Mouse (Mus musculus) lung, embryonic 14.5 days (tissue): ENCODE results near the gene Cntn5. TPM values are rescaled to one million over a fixed set of nuclear protein-coding genes. Genes with fewer than 3 reads are reported as not detected.

ENCODE experiments used
- ATAC-seq: fragments of 200-750 bp; cut with Nextera tagmentation; 2 replicates; pipeline ENCODE4 v1.8.0; 2017; ENCODE audit warnings: mild to moderate bottlenecking, moderate TSS enrichment, moderate library complexity; ENCODE audit not compliant: insufficient read depth
- DNase-seq: peaks from one replicate; pipeline ENCODE4 v3.0.0-alpha.2; 2015
- H3K27ac ChIP-seq: fragments of 300-500 bp; sonication (generic); 2 replicates; pipeline ENCODE4 v1.5.1; 2014; ENCODE audit warnings: low read depth, mild to moderate bottlenecking, moderate library complexity
- H3K27me3 ChIP-seq: fragments of 300-500 bp; sonication (generic); 2 replicates; pipeline ENCODE4 v1.6.1; 2014; ENCODE audit warnings: low read length, control low read depth; ENCODE audit not compliant: insufficient read depth
- H3K36me3 ChIP-seq: fragments of 300-500 bp; sonication (generic); 2 replicates; pipeline ENCODE4 v1.6.1; 2014; ENCODE audit warnings: control low read depth; ENCODE audit not compliant: insufficient read depth
- H3K4me1 ChIP-seq: fragments of 300-500 bp; sonication (generic); 2 replicates; pipeline ENCODE4 v1.6.1; 2014; ENCODE audit warnings: antibody characterized with exemption, control low read depth; ENCODE audit not compliant: insufficient read depth
- H3K4me2 ChIP-seq: fragments of 300-500 bp; sonication (generic); 2 replicates; pipeline ENCODE4 v1.6.1; 2014; ENCODE audit warnings: mild to moderate bottlenecking
- H3K4me3 ChIP-seq: fragments of 300-500 bp; sonication (generic); 2 replicates; pipeline ENCODE4 v1.5.1; 2014; ENCODE audit warnings: low read depth, low read length
- H3K9ac ChIP-seq: fragments of 300-500 bp; sonication (generic); 2 replicates; pipeline ENCODE4 v1.6.1; 2014
- H3K9me3 ChIP-seq: fragments of 300-500 bp; sonication (generic); 2 replicates; pipeline ENCODE4 v1.6.1; 2016; ENCODE audit warnings: low read depth, low read length, control low read depth
- CTCF ChIP-seq: IDR thresholded peaks from 2 replicates; pipeline ENCODE4 v1.5.1; 2016; ENCODE audit warnings: antibody characterized with exemption, low read depth
- WGBS: fragments of 180-500 bp; shearing (Covaris S2); extraction: QIAGEN DNeasy Blood & Tissue Kit; methylation state at CpG from one replicate; pipeline ENCODE4 v1.1.7; 2014; 5-methylcytosine and 5-hydroxymethylcytosine counted together
- polyA plus RNA-seq: library from polyadenylated mRNA; unstranded; fragments of >200 nt; fragmentation: Nextera tagmentation; extraction: Ambion mirVana; gene quantifications from 2 replicates; pipeline ENCODE4 v1.2.1, GENCODE M21; 2014

Gene Cntn5
- polyA plus RNA-seq, 1 experiment from 2014 or later: not detected

DNA sequence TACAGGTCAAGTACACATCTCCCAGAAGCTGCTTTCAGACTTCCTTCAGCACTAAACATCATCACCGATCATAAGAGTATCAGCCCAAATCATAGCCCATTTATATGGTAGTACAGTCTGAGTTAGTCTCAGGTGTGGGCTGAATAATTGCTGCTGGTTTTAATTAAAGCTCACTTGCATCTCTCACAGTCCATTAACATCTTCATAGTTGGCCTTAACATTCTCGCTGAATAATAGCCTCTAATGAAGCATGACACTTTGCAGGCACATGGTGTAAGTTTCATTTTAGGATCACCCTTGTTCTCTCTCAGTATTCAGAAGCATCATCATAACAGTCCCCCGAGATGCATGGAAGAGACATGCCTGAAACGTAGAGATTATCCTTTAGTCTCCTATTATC is 796.7 kb downstream of the Cntn5 start:
- H3K36me3 ChIP-seq: no peaks in the 10 kb centered on the region
- ATAC-seq (no peak), DNase-seq (no peak)
- no peaks in the 10 kb centered on the region for H3K4me1 ChIP-seq
- H3K27me3 ChIP-seq: no peaks in the 10 kb centered on the region
- no peak overlapping the region for H3K27ac ChIP-seq
- no peak overlapping the region for H3K4me3 ChIP-seq
- no peak for TF ChIP-seq CTCF
- H3K9me3 ChIP-seq: no peaks in the 10 kb centered on the region
- WGBS: 75% methylated on average over 4 of the region's 4 CpGs
- H3K9ac ChIP-seq: no peak overlapping the region
- H3K4me2 ChIP-seq: no peak overlapping the region

DNA sequence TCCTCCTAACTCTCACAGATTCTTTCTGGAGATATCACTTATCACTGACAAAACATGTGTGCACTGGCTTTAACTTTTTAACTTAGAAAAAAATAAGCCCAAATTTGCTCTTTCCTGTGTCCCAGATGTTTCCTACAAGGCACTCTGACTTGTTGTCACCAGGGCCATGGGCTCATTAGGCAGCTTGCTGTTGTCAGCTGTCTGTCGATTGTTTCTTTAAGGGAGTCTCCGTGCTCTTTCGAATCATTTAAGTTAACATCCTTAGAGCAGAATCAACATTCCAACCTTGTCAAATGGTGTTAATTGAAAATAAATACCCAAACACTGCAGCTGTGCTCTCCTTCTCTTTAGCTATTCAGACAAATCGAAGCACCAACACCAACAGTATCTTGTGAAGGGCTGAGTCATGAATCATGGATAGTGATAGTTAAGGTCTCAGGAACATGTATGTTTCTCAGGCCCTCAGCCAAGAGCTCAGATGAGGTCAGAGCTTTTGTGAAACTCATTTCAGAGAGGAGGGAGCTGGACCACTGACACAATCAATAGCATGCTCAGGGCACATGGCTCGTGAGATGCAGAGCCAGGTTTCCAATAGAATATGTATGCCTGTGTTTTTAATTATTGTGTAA is 802.6 kb downstream of the Cntn5 start:
- Histone ChIP-seq H3K4me1 (no peaks in the 10 kb centered on the region), H3K9ac (no peak overlapping the region), H3K4me3 (no peak overlapping the region), H3K36me3 (no peaks in the 10 kb centered on the region), H3K4me2 (no peak overlapping the region), H3K27me3 (no peaks in the 10 kb centered on the region), H3K9me3 (no peaks in the 10 kb centered on the region), H3K27ac (no peak overlapping the region)
- WGBS: 25% methylated on average over 5 of the region's 5 CpGs
- DNase-seq (peak; percentile 7), ATAC-seq (no peak)
- TF ChIP-seq CTCF: no peak

DNA sequence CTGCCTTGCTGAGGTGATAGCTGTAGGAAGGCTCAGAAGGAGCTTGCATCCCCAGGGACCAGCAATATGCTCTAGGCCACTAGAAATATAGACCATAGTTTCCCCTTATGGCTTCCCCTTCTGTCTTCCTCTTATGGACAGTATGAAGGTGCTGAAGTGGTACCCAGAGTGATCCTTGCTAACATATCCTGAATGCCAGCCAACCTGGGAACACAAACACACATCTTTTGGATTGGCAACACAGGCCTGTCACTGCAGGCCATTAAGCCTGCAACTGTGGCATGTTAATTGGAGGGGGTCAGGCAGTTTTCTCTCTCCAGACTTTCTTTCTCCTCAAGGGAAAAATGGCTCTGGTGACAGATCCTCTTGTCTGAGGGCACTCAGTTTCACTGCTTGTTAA is 828.3 kb downstream of the Cntn5 start:
- DNase-seq: no peak
- H3K27me3 ChIP-seq: no peaks in the 10 kb centered on the region
- H3K36me3 ChIP-seq: no peaks in the 10 kb centered on the region
- H3K27ac ChIP-seq: no peak overlapping the region
- H3K9me3 ChIP-seq: no peaks in the 10 kb centered on the region
- H3K4me2 ChIP-seq: no peak overlapping the region
- no peaks in the 10 kb centered on the region for H3K4me1 ChIP-seq
- H3K9ac ChIP-seq: no peak overlapping the region
- H3K4me3 ChIP-seq: no peak overlapping the region
- ATAC-seq: no peak
- no peak for TF ChIP-seq CTCF

DNA sequence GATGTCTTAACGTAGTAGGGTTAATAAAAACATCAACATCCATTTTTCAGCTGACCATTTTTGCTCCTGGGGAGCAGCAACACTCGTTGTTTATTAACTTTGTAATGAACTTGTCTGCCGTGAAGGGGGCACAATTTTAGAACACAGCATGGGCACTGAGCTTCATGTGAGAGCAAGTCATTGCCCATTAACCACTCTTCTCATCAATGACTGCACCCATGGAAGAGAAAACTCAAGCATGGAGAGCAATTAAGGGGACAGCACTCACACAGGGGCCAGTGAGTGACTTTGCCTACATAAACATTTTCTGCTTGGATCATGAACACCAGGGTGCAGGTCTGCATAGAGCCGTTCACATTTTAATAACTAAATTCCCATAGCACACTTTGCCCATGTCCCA is 831.2 kb downstream of the Cntn5 start:
- H3K27ac ChIP-seq: no peak overlapping the region
- H3K9me3 ChIP-seq: no peaks in the 10 kb centered on the region
- no peaks in the 10 kb centered on the region for H3K4me1 ChIP-seq
- 64% methylated on average over 4 of the region's 4 CpGs for WGBS
- no peak for TF ChIP-seq CTCF
- no peak overlapping the region for H3K4me2 ChIP-seq
- no peaks in the 10 kb centered on the region for H3K36me3 ChIP-seq
- DNase-seq (no peak), ATAC-seq (no peak)
- H3K4me3 ChIP-seq: no peak overlapping the region
- H3K27me3 ChIP-seq: no peaks in the 10 kb centered on the region
- no peak overlapping the region for H3K9ac ChIP-seq

DNA sequence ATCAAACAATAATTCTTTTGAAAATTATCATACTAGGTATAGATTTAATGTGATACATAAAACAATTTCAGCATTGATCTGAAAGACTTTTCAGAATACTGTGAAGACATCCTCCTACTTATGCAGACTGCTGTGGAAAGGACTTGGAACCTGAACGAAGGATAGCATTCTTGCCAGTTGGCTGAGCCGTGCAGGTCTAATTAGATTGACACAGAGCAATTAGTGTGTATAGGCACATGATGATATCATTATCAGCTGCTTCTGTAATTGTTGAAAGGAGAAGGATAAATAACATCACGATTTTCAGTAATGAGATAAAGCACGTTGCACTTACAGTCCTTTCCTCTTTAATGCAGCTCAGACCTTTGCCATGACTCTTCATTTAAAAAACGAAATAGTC is 831.7 kb downstream of the Cntn5 start:
- WGBS: 52% methylated on average over 5 of the region's 5 CpGs
- H3K27me3 ChIP-seq: no peaks in the 10 kb centered on the region
- H3K4me3 ChIP-seq: no peak overlapping the region
- no peak overlapping the region for H3K9ac ChIP-seq
- H3K36me3 ChIP-seq: no peaks in the 10 kb centered on the region
- ATAC-seq (no peak), DNase-seq (no peak)
- no peaks in the 10 kb centered on the region for H3K9me3 ChIP-seq
- TF ChIP-seq CTCF: no peak
- H3K27ac ChIP-seq: no peak overlapping the region
- no peak overlapping the region for H3K4me2 ChIP-seq
- H3K4me1 ChIP-seq: no peaks in the 10 kb centered on the region

DNA sequence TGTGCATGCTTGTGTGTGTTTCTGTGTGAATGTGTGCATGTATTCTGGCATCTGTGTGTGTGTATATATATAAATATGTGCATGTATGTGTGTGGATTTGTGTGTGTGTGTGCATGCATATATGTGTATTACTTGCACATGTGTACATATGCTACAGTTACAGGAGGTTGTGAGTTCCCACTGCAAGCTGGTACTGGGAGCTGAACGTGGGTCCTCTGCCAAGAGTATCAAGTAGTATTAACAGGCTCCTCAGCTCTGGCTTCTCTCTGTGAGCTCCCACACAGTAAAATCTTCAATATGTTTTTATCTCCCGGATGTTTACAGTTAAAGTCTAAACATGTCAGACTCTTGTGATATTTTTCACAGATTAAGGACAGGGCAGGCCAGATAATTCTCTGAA is 833.3 kb downstream of the Cntn5 start:
- H3K36me3 ChIP-seq: no peaks in the 10 kb centered on the region
- H3K9me3 ChIP-seq: no peaks in the 10 kb centered on the region
- DNase-seq (peak; percentile 44), ATAC-seq (no peak; the same call in 1 of the 2 replicates)
- no peak overlapping the region for H3K4me2 ChIP-seq
- no peaks in the 10 kb centered on the region for H3K27me3 ChIP-seq
- TF ChIP-seq CTCF: no peak
- H3K4me1 ChIP-seq: no peaks in the 10 kb centered on the region
- H3K27ac ChIP-seq: no peak overlapping the region
- no peak overlapping the region for H3K9ac ChIP-seq
- H3K4me3 ChIP-seq: no peak overlapping the region
- WGBS: 25% methylated on average over 2 of the region's 2 CpGs

DNA sequence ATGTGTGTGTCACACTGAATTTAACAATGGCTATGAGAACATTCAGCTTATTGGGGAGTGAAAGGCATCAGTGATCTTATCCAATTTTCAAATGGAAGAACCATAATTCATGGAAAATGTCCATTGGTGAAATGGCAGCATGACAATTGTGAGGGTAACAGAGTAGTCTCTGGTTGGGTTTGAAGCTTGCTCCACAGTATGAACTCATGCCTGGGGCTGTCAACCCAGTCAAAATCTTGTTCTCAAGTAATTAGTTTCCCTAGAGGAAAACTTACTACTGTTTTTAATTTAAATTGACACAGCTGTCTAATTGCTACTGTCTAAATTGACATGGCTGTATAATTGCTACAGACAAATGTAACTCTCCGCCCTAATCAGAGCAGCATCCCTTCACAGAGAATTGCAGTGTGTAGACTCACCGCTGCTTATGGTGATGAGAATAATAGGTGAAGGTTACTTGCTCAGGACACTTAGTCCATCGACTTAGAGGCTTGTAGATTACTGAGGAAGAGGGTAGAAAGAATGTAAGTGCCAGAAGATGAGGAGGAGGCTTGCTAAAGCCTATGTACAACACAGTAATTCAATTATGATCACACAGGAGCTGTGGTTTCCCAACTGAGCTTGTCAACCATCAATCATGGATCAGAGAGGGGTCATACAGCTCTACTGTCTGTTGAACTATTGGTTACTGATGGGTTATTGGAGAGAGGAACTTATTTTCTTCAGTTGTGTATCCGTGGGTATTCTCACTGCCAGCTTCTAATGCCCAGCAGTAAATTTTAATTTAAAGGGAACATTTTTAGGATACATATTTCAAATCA is 859.4 kb downstream of the Cntn5 start:
- DNase-seq: no peak
- H3K4me3 ChIP-seq: no peak overlapping the region
- H3K27ac ChIP-seq: no peak overlapping the region
- no peaks in the 10 kb centered on the region for H3K27me3 ChIP-seq
- H3K4me2 ChIP-seq: no peak overlapping the region
- H3K4me1 ChIP-seq: no peaks in the 10 kb centered on the region
- H3K9me3 ChIP-seq: no peaks in the 10 kb centered on the region
- no peak for TF ChIP-seq CTCF
- H3K36me3 ChIP-seq: no peaks in the 10 kb centered on the region
- no peak overlapping the region for H3K9ac ChIP-seq
- WGBS: 81% methylated on average over 4 of the region's 4 CpGs
- no peak for ATAC-seq
